Mouse (Mus musculus) testis, postnatal 10 days (tissue): ENCODE results near the gene Rhobtb1.

Source experiments
- DNase-seq: peaks from one replicate; pipeline ENCODE4 v3.0.0; 2021; ENCODE audit warnings: low spot score

Gene Rhobtb1

DNA sequence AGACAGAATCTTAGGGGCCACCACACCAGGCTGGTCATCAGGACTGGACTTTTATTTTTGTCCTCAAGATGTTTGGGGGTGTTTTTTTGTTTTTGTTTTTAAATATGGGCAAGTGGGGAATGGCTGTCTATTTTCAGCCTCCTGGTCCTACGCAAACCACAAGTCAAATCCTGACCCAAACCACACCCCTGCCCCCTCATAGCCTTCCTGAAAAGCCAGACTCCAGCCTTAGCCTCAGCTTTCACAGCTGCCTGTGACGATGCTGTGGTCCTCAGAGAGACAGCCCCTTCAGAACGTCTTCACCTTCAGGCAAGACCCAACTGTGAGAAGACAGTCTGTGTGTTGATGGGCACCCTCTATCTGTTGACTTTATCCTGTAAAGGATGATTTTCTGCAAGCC is 95.5 kb downstream of the Rhobtb1 start:
- no peak for DNase-seq

DNA sequence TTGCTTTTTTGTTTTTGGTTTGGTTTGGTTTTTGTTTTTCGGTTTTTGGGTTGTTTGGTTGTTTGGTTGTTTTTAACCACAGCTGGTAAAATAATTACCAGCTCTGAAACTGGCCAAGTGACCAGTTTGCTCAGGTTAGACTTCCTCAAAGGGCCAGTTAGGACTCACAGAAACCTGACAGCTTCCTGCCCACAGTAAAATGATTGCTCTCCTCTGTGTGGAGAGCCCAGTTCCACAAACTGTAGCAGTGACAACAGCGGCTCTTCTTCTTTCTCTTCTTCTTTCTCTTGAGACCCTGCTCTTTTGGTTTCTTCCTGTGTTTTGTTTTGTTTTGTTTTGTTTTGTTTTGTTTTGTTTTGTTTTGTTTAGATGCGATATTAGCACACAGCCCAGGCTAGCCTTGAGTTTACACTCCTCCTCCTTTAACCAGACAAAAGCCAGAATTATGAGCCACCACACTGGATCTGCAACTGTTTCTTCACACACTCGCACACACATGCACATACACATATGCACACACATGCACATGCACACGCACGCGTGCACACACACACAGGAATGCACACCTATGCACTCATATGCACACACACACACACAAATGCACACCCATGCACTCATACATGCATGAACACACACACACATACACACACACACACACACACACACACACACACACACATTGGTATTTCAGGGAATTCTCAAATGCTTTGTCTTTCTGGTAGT is 96.2 kb downstream of the Rhobtb1 start:
- no peak for DNase-seq

DNA sequence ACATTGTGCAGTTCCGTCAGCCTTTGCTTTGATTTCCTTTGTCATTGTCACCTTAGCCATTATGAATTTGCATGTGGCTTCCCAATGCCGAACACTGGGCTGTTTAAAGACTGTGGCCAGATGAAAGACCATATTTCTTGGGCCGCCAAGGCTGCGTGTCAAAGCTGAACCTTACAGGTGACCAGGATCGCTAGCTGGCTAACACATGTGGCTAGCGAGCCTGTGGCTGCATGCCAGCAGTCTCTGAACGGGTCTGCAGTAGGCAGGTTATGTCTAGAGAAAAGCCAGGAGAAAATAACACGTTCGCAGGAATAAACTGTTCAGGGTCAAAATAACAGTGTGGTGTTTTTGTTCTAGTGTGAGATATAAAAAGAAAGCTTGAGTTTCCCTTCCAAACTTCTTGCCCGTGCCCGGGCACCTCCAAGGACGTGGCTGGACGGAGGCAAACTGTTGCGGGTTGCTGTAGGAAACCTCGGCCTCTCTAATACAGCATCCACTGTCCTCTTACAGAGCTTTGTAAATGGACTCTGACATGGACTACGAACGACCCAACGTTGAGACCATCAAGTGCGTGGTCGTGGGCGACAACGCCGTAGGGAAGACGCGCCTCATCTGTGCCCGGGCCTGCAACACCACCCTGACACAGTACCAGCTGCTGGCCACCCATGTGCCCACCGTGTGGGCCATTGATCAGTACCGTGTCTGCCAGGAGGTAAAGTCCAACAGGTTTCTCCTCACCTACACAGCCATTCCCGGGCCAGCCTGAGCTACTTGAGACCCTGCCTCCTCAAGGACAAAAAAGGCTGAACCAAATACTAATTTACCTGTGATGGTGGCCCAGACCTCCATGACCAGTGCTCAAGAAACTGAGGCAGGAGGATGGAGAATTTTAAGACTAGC is 97.3 kb downstream of the Rhobtb1 start:
- DNase-seq = peak; percentile 66

DNA sequence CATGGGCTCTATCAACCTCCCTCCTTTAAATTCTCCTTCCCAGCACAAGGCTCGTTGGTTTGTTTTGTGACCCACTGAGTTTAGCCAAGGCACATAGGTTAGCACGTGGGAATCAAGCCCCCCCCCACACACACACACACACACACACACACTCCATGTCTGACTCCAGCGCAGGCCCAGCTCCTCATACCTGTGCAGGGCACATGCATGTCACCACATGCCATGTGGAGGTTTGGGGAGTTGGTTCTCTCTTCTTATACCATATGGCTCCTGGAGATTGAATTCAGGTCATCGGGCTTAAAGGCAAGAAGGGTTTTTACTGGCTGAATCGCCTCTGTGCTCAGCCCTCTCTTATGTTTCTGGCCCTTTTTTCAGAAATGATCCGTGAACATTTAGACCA is 100.0 kb downstream of the Rhobtb1 start:
- no peak for DNase-seq

DNA sequence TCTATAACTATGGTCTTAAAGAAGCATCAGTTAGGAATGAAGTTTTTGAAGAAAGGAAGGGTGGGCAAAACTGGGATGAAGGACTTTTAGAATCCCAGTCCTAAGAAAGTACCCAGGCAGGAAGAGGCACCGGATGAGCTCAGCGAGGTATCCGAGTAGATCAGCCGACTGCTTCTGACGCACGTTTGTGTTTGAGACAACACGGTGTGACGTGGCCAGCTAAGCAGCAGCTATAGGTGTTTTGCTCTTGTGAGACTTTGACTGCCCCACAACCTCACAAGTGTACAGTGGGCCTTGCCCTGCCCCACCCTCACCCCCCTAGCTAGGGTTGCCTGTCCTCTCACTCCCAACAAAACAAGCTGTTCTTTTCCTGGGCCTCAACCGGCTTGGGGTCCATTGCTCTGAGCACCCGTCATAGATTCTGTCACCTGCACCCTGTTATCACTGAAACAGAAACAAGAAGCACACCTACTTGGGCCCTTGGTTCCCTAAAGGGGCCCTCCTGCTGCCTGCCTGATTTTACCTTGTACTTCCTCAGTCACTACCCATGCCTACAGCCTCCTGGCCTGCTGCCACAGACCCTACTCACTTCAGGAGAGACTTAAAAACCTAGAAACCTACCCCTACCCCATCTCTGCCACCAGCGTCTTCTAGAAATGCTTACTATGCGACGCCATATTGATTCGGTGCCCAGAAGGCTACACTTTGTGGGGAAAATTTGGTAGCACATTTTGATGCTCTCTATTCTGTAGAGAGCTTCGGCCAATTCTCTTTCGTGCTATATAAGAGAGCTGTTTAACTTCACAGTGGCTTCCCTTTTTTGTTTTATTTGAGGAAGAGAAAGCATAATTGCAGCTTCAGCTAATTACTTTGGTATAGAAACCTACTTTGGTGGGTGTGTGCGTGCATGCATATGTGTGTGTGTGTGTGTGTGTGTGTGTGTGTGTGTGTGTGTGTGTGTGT is 101.2 kb downstream of the Rhobtb1 start:
- DNase-seq = no peak

DNA sequence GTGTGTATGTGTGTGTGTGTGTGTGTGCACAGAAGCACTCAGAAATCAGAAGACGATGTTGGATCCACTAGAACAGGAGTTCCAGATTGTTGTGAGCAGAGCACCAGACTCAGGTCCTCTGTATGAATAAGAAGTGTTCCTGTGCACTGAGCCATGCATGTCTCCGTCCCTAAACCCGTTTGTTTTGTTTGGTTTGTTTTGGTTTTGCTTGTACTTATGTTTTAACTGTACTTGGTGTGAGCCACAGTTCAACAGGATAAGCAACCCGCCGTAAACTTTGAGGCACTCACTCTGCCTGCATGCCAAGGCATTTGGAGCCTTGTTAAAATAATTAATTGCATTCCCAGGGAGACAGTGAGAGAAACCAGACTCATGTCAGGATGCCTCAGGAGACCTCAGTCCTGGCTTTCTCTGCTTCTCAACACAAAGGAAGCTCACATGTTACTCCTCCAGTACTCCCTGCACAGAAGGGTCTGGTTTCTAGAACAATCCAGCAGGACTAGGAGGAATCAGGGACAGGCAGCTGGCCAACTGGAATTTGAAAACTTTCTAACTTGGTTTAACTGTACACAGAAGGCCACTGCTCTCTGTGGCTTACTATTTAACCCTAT is 101.9 kb downstream of the Rhobtb1 start:
- DNase-seq = peak; percentile 58

DNA sequence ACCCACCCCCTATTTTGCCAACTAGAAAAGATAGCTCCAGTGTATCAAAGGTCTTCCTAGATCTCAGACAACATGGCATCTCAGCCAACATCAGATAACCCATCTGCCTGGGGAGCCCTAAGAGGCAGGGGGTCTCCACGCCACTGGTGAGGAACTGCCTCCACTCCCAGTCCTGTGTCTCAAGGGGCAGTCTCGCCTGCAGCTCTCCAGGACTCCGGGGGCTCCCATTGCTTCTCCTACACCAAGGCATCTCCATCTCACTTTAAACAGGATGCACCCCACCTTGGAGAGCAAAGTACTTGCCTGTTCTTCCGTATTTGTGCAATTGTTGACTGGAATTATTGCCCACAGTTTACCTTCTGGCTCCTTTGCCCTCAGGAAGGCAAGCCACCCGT is 102.4 kb downstream of the Rhobtb1 start:
- no peak for DNase-seq

DNA sequence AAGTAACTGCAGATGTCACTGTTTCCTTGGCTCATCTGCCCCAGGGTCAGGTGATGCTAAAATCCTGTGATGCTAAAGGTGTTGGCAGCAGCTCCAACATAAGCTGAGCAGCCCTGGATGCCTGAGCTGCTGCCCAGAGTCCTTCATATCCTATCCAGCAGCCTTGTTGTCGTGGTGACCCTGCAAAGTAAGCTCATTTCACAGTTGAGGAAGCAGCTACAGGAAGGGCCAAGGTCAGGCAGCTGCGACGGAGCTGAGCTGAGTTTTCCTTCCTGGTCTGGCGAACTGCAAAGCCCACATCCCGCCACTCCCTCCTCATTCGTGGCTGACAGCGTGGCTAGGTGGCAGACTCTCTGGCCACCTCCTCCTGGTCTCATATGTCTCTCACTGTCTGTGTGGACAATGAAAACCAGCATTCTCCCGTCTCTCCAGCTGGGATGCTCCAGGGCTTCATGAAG is 103.2 kb downstream of the Rhobtb1 start:
- no peak for DNase-seq

DNA sequence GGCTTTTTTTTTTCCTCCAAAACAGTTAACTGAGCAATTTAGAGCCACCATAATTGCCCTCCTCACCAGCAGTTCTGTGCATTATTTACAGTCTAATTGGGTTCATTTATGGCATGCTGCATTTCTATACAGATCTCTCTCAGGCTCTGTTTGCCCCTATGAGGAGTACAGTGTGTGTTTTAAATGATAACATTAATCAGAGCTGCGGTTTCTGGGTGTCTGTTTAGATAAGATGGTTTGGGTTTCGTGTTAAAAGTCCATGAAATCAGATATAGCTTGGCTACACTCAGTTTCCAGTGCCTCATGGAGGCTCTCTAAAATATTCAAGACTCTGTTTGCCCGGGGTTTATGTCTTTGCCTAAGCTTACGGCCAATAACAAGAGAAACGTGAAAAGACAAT is 104.4 kb downstream of the Rhobtb1 start:
- DNase-seq = no peak

DNA sequence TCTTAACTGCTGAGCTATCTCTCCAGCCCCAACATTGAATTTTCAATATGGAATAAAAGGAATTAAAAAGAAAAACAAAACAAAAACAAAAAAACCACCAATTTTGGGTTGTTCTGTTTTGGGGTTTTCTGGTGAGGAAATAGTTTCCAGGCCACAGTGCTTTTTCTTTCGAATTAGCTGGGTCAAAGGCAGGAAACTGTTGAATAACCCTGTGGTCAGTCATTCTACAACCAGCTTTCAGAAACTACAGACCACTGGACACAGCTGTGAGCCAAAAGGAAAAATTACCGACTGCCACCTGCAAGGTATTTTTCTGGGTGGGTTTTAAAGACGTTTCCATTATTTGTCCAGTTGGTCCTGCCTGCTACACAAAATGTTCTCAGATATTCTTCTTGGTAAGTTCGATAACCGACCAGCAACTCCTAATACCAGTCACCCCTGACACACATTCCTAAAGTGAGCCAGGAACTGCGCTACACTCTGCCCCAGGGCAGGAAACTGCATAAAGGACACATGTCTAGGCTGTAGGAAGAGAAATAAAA is 106.4 kb downstream of the Rhobtb1 start:
- DNase-seq = no peak

DNA sequence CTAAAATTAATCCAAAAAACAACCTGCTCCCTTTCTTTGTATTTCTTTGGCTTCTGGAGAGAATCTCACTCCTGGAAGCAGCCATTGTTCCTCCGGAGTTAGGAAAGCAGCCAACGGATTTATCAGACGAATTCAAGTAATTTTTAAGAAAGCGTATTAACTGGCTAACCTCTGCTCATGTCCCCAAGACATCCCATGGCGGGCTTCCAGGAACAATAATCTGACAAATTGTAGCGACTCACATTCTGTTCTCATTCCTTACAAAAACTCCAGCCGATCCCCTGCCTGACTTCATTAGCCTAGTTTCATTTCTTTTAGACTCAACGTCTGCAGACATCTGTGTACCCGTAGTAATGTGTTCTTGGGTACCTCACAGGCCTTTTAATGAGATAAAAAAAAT is 107.4 kb downstream of the Rhobtb1 start:
- DNase-seq = peak; percentile 79

DNA sequence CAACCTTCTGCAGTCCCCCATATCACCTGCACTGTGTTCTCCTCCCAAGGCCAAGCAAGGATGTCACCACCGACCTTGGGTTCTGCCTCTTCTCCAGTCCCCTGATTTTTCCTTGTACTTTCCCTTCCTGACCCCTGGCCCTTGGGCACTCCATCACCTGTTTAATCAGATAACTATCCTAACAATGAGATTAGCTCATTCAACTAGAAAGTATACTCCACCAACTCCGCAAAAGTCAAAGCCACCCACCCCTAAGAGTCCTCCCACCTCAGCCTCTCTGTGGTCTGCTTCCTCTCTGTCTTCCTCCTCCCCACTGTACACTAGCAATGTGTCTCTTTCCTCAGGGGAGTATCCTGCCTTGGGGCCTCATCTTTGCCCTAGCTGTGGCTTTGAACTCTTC is 107.9 kb downstream of the Rhobtb1 start:
- no peak for DNase-seq

DNA sequence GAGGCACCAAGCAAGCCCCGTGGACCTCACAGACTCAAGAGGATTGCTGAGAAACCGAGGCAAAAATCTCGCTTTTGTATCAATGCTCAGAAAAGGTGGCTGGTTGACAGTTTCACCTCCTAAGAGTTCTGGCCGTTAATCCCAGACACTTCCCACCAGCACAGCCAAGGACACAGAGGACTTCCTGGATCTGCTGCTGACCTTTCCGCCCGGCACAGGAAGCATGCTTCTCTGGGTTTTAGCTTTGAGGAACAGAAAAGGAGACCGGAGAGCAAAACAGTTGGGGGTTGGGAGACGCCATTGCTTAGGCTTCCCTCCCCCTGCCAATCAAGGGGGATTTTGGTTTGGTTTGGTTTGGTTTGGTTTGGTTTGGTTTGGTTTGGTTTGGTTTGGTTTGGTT is 108.7 kb downstream of the Rhobtb1 start:
- no peak for DNase-seq

DNA sequence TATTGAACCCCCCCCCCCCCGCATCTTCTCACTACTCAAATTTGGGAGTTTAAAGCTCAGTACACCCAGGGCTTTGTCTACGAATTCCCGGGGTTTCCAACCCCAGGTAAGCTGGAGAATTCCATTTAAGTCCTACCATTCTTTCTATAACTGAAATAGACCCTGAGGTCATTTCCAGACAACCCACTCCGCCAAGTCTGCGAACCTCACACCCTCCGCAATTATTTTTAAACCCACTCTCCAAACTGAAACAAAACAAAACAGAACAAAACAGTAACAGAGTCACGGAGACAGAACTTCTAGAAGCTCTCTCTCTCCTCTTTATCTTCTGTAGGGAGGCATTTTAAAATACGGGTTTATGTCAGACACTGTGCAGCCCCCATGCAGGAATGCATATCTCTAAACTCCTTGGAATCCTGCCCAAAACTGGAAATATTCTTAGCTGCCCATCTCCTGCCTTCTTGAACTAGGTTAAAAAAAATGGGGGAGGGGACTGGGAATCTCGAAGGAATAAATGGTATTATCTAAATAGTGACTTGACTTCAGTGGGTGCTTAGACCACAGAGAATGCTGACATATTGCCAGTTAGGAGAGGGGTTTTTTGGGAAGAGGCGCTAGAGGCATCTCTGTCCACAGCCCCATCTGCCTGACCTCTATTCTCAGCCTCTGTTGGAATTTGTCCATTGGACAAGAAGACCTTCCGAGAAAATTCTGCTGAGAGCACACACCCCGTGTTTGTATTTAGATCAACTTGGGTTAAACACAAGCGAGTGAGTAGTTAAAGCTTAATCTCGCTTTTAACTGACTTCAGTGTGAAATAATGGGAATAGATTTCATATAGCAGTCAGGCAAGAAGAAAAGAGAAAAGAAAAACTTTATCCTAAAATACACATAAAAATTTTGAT is 111.9 kb downstream of the Rhobtb1 start:
- no peak for DNase-seq

DNA sequence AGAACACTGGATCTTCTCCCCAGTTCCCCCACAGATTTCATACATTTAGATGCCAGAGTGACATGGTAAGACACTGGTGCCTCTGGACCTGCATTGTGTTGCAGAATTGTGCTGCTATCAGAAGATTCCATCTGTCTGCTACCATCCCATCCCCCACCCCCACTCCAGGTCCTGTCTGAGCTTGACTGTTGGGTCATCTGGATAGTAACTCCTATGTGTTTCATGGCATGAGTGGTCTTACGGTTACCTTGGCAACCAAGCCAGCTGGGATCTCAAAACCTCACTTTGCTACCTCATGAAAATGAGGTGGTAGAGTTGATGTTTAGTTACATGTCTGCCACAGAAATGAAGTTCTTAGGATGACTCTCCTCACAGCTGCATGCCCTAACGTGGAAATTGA is 112.7 kb downstream of the Rhobtb1 start:
- no peak for DNase-seq

DNA sequence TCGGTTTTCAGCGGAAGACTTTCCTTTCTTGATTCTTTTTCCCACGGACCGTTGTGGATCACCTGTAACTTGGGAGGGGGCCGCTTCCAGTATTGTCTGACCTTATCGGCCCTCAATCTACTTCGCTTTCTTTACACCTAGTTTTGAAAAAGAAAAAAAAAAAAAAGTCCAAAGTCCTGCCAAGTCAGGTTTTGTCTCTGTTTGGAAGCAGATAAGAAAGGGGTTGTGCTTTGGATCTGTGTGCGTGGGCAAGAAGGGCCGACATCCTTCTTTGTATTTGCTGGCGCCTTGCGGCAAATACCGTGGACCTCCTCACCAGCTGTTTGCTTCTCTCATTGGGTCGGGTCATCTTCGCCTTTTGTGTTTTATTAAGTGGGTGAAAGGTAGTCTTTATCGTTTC is 114.2 kb downstream of the Rhobtb1 start:
- DNase-seq = no peak

DNA sequence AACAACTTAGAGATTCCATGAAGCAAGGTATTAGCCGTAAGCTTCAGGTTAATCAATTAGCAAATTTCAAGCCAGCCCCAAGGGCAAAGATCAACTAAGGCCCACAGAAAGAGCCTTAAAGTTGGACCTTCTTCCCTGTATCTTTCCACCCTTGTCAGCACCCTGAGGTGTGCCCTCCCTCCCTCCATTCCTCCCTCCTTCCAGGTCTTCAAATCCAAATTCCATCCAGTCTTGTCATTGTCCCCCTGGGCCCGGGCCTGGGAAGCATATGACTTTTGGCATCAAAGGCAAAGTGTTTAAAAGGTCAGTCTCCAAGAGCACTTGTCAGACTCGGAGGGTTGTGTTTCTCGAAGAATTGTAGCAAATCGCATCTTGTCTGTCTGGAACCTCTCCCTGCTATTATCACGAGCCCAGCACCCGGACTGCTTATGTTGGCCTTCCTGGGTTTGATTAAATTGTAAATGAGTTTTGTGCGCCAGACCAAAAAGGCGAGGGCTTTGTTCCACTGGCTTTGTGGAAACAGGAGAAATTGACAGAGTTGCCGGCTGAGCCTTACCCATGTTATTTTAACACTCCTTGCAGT is 116.9 kb downstream of the Rhobtb1 start:
- no peak for DNase-seq

DNA sequence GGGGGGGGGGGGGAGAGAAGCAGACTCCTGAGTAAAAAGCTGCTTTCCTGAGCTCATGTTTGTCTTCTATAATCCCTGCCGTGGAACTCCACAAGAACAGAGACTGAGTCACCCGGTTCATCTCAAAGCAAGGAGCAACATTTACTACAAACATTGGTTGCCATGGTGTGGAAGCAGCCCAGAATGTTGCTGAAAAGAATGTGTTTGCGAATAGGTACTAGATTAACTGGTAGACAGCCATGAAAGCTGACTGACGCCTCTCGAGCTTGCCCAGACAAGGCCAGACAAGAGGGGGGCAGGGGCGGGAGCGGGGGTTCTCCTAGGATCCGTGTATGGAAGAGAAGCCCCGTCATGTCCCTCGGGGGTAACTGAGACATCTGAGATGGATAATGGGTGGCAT is 120.2 kb downstream of the Rhobtb1 start:
- DNase-seq = no peak

DNA sequence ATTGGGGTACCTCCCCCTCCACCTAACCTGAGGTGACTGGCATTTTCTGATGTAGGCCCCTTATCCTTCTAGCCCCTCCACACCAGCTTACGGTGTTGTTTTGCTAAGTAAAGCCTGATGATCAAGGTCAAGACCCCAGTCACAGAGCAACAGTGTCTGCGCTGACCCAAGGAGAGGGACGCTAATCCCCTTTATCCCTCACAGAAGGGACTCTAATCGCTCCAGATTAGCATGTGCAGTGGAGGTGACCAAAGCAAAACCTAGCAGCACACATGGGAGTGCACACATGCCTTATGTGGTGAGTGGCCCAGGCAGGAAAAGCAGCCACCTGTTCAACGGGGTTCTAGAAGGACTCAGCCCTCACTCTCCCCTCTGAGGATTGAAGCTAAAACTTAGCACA is 123.0 kb downstream of the Rhobtb1 start:
- no peak for DNase-seq

DNA sequence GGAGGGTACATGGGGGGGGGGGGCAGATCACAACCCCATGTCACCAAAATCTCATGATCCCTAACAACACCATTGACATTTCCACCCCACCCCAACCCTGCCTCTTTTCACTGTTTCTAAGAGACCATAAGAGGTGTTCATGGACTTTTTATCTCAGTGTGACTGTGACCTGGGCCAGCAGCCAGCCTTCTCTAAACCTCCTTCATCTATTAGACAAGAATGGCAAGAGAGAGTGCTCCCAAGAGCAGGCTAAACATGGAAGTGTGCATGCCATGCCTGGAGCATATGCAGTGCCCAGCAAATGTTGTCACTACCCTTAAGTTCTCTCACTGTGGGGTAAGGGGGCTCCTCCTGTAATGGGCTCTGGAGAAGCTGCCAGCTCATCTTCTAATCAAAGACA is 123.5 kb downstream of the Rhobtb1 start:
- no peak for DNase-seq
